Mouse (Mus musculus) E14TG2a.4 (cell line): ENCODE measurements at regions not wholly inside any gene's neighbourhood (a gene's known extent, or its start where the extent isn't known, plus 50 kb on each side); places are given as distances from the start of the nearest gene placed in this dataset.

Source experiments
- CTCF ChIP-seq: conservative IDR thresholded peaks from 2 replicates; pipeline ENCODE4 v1.5.1; 2014; ENCODE audit warnings: low read length
- NANOG ChIP-seq: IDR thresholded peaks from 2 replicates; pipeline ENCODE4 v1.6.1; 2014; ENCODE audit warnings: borderline replicate concordance, low read length, mixed read lengths

- TF ChIP-seq CTCF, result no peak
- TF ChIP-seq NANOG, result no peak
Observed at GRCm38 (mm10) chr7:82105631-82106030, 68.0 kb upstream of the Sh3gl3 start.
